Mouse (Mus musculus): ENCODE results near the gene Tprgl.

DNA sequence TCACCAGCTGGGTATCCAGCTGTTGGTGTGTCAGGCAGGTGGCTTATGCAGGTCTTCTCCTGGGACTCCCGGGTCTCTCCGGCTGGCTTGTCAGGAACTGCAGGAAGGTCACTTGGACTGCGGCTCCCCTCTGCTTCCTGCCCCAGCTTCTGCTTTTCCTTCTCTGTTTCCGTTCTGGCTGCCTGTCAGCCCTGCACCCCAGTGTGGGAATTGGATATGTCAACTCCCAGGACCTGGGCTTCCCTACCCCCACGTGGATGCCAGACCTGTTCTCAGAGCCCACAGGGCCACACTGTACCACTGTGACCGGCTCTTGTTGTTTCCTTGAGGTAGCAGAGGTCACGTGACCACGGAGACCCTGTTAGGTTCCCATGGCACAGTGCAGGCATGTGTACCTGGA is 28.5 kb upstream of the Tprgl start:
- TF ChIP-seq MYOD1 (IDR thresholded peaks at IDR 0.05; ENCODE audit: control insufficient read depth, insufficient read length, low read depth) = no peak
- no peak for TF ChIP-seq MAX (IDR thresholded peaks at IDR 0.05)
- TF ChIP-seq CTCF (IDR thresholded peaks at IDR 0.05; ENCODE audit: control insufficient read depth, insufficient read depth, insufficient read length) = no peak
- no peak for TF ChIP-seq CEBPB (IDR thresholded peaks at IDR 0.05; ENCODE audit: low read depth)
- TF ChIP-seq USF1 (IDR thresholded peaks at IDR 0.05; ENCODE audit: low read depth) = no peak
- no peak for TF ChIP-seq FOSL1 (IDR thresholded peaks at IDR 0.05; ENCODE audit: insufficient read depth, low read length, poor library complexity, severe bottlenecking)
- TF ChIP-seq MYOG (IDR thresholded peaks at IDR 0.05; ENCODE audit: control insufficient read depth, extremely low read depth, insufficient read length) = no peak

All from C2C12 (cell line).